Mouse (Mus musculus) hindbrain, postnatal 0 days (tissue): ENCODE measurements around the gene Clhc1. TPM values are rescaled to one million over a fixed set of nuclear protein-coding genes. Genes with fewer than 3 reads are reported as not detected.

ENCODE experiments used
- ATAC-seq: fragments of 200-750 bp; cut with Nextera tagmentation; 2 replicates; pipeline ENCODE4 v1.8.0; 2017; ENCODE audit warnings: mild to moderate bottlenecking, moderate TSS enrichment, moderate library complexity
- DNase-seq: peaks from one replicate; pipeline ENCODE4 v3.0.0-alpha.2; 2015; ENCODE audit warnings: low spot score
- H3K27ac ChIP-seq: fragments of 300-500 bp; sonication (generic); 2 replicates; pipeline ENCODE4 v1.5.1; 2014; ENCODE audit warnings: mild to moderate bottlenecking
- H3K27me3 ChIP-seq: fragments of 300-500 bp; sonication (generic); 2 replicates; pipeline ENCODE4 v1.6.1; 2014; ENCODE audit warnings: low read length, mixed read lengths; ENCODE audit not compliant: insufficient read depth
- H3K36me3 ChIP-seq: fragments of 300-500 bp; sonication (generic); 2 replicates; pipeline ENCODE4 v1.6.1; 2014; ENCODE audit warnings: low read length, mixed read lengths; ENCODE audit not compliant: insufficient read depth
- H3K4me1 ChIP-seq: fragments of 300-500 bp; sonication (generic); 2 replicates; pipeline ENCODE4 v1.6.1; 2014; ENCODE audit warnings: antibody characterized with exemption, low read length, mixed read lengths; ENCODE audit not compliant: insufficient read depth
- H3K4me2 ChIP-seq: fragments of 300-500 bp; sonication (generic); 2 replicates; pipeline ENCODE4 v1.6.1; 2014; ENCODE audit warnings: low read depth, mild to moderate bottlenecking, low read length, moderate library complexity, mixed read lengths
- H3K4me3 ChIP-seq: fragments of 300-500 bp; sonication (generic); 2 replicates; pipeline ENCODE4 v1.5.1; 2014; ENCODE audit warnings: low read length
- H3K9ac ChIP-seq: fragments of 300-500 bp; sonication (generic); replicated peaks from 2 replicates; pipeline ENCODE4 v1.6.1; 2014; ENCODE audit warnings: mild to moderate bottlenecking, low read length, moderate library complexity, mixed read lengths
- H3K9me3 ChIP-seq: fragments of 300-500 bp; sonication (generic); 2 replicates; pipeline ENCODE4 v1.6.1; 2016; ENCODE audit warnings: low read length, mixed read lengths
- CTCF ChIP-seq: IDR thresholded peaks from 2 replicates; pipeline ENCODE4 v1.5.1; 2016; ENCODE audit warnings: antibody characterized with exemption, control low read depth, low read depth
- WGBS: fragments of 180-500 bp; shearing (Covaris S2); extraction: QIAGEN DNeasy Blood & Tissue Kit; methylation state at CpG from one replicate; pipeline ENCODE4 v1.1.7; 2014; 5-methylcytosine and 5-hydroxymethylcytosine counted together
- polyA plus RNA-seq: library from polyadenylated mRNA; unstranded; fragments of >200 nt; fragmentation: Nextera tagmentation; extraction: Ambion mirVana; gene quantifications from 2 replicates; pipeline ENCODE4 v1.2.1, GENCODE M21; 2015
- total RNA-seq: library from RNA; depleted of rRNA; stranded (reverse); fragments of >200 nt; gene quantifications from 2 replicates; pipeline ENCODE4 v1.2.3, GENCODE M21; 2014

The Clhc1 gene
- total and polyA plus RNA-seq, 2 experiments from 2014 or later: 0.16 TPM; not detected in 1

DNA sequence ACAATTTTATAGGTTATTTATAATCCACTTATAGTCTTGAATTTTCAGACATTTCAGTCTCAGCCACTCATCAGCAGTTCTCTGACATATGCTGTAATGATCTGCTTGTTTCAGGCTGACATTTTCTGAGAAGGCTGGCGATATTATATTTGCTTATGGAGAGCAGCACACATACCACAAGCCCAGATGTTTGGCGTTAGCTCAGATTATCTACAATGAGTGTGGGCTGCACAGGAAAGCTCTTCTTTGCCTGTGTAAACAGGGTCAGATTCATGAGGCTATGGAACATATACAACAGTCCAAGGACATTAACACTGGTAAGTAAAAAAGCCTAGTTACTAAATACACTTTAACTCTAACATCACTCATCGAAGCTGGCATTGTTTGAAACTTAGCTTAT, 23.8 kb downstream of the Clhc1 start:
- Histone ChIP-seq H3K27me3 (no peaks in the 10 kb centered on the region), H3K4me2 (no peak overlapping the region), H3K9me3 (no peaks in the 10 kb centered on the region), H3K27ac (no peak overlapping the region), H3K4me1 (no peaks in the 10 kb centered on the region), H3K4me3 (no peak overlapping the region), H3K36me3 (no peaks in the 10 kb centered on the region), H3K9ac (no peak overlapping the region)
- WGBS: 83% methylated on average over 3 of the region's 3 CpGs
- no peak for TF ChIP-seq CTCF
- DNase-seq: no peak
- ATAC-seq: no peak

DNA sequence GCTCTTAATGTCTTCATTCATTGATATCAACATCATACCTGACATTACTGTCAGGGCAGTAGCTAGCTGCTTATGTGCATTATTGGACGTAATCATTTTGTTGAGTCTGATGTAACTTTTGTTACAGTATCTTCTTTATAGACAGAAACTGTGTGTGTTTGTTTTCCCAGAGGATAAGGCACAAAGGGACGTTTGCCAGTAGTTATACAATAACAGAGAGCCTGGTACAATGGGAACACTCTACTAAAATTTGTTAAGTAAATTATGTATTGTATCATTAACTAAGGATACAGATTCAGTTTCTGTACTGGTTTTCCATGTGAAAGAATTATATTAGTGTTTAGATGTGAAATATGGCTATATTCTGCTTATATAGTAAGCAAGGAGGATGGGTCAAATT, 24.9 kb downstream of the Clhc1 start:
- DNase-seq: no peak
- no peak for ATAC-seq
- H3K4me2 ChIP-seq: no peak overlapping the region
- no peak overlapping the region for H3K9ac ChIP-seq
- H3K4me1 ChIP-seq: no peaks in the 10 kb centered on the region
- H3K27me3 ChIP-seq: no peaks in the 10 kb centered on the region
- H3K4me3 ChIP-seq: no peak overlapping the region
- no peaks in the 10 kb centered on the region for H3K9me3 ChIP-seq
- H3K27ac ChIP-seq: no peak overlapping the region
- TF ChIP-seq CTCF: no peak
- WGBS: 75% methylated on average over 2 of the region's 2 CpGs
- no peaks in the 10 kb centered on the region for H3K36me3 ChIP-seq

DNA sequence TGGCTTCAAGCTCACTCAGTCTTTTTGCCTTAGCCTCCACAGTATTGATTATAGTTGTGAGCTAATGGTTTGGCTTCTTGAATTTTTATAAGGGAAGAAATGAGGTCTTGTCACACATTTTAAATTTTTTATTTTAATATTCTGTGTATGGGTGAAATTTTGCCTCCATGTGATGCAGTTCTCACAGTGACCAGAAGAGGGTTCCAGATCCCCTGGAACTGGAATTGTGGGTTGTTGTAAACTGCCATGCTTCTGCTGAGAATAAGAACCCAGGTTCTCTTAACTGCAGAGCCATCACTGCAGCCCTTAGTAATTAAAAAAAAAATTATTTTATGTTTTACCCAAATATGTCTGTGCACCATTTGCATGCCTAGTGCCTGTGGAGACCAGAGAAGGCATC, 31.9 kb downstream of the Clhc1 start:
- Histone ChIP-seq H3K4me1 (no peaks in the 10 kb centered on the region), H3K9ac (no peak overlapping the region), H3K9me3 (no peaks in the 10 kb centered on the region), H3K36me3 (no peaks in the 10 kb centered on the region), H3K27me3 (no peaks in the 10 kb centered on the region), H3K27ac (no peak overlapping the region), H3K4me2 (no peak overlapping the region), H3K4me3 (no peak overlapping the region)
- ATAC-seq (no peak), DNase-seq (no peak)
- peak; percentile 49 for TF ChIP-seq CTCF

DNA sequence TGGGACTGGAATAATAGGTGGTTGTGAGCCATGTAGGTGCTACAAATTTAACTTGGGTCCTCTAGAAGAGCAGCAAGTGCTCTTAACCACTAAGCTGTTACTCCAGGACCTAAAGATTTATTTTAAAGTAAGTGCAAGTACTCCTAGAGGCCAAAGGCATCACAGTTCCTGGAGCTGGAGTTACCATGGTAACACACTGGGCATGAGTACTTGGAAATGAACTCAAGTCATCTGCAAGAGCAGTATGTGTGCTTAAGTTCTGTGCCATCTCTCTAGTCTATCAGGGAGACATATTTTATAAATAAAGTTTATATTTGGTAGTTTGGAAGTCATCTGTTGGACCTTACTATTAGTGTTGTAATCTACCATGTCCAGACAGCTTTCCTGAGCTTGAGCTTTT, 47.5 kb downstream of the Clhc1 start:
- no peak for DNase-seq
- no peaks in the 10 kb centered on the region for H3K4me1 ChIP-seq
- H3K4me3 ChIP-seq: no peak overlapping the region
- no peak for TF ChIP-seq CTCF
- no peak overlapping the region for H3K4me2 ChIP-seq
- H3K27me3 ChIP-seq: no peaks in the 10 kb centered on the region
- H3K9me3 ChIP-seq: no peaks in the 10 kb centered on the region
- H3K9ac ChIP-seq: no peak overlapping the region
- ATAC-seq: no peak
- H3K36me3 ChIP-seq: no peaks in the 10 kb centered on the region
- no peak overlapping the region for H3K27ac ChIP-seq

DNA sequence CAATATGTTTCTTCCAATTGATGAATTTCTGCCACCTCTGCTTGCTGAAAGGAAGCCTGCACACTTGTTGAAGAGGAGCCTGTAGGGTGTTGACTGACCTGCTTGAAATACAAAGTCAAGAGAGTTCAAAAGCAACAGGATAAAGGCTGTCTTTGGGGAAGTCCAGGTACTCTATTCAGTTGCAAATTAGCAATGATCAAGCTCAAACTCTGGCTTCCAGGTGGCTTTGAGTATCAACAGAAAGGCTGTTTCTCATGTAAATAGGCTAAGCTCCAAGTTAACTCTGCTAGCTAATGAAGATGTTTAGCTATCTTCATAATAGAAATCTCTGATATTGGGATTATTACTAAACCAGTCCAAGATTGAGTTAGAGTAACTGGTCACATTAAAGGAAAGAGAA, 49.4 kb downstream of the Clhc1 start:
- DNase-seq (no peak), ATAC-seq (no peak)
- TF ChIP-seq CTCF: no peak
- Histone ChIP-seq H3K9me3 (no peaks in the 10 kb centered on the region), H3K27me3 (no peaks in the 10 kb centered on the region), H3K27ac (no peak overlapping the region), H3K4me3 (no peak overlapping the region), H3K9ac (no peak overlapping the region), H3K4me1 (no peaks in the 10 kb centered on the region), H3K4me2 (no peak overlapping the region), H3K36me3 (no peaks in the 10 kb centered on the region)

DNA sequence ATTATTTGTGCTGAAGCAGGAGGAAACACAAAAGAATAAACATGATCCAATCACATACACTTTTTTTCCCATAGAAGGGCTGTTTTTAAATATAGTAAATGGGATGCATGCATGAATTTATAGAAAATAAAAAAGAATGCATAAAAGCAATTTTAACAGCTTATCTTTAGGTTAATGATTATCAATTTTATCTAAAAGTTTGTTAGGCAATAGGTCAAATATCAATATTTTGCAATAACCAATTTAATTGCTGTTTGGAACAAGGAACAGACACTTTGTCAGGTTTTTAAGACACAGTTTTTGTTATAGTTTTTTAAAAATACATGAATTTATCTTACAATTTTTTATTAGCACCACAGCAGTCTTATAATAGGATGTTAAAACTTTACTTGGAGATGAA, 51.2 kb downstream of the Clhc1 start:
- Histone ChIP-seq H3K27ac (no peak overlapping the region), H3K9ac (no peak overlapping the region), H3K4me3 (no peak overlapping the region), H3K4me2 (no peak overlapping the region), H3K36me3 (no peaks in the 10 kb centered on the region), H3K27me3 (no peaks in the 10 kb centered on the region), H3K4me1 (no peaks in the 10 kb centered on the region), H3K9me3 (no peaks in the 10 kb centered on the region)
- DNase-seq: no peak
- no peak for ATAC-seq
- TF ChIP-seq CTCF: no peak

DNA sequence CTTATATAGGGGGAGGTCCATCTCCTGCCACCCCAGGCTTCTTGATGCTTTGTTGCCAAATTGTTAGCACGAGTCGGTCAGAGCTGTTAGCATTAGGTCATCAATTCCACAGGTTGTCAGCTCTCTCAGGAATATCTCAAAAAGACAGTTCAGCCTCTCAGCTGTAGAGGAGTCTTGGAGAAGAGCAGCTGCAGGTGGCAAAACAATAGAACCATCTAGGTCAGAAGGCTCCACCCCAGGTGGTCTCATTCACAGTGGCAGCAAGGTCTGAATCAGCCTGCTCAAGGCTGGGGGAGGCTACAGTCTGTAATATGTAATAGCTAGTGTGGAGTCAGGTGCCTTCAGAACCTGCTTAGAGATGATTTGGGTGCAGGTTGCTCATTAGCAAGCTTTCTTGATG, 55.8 kb downstream of the Clhc1 start:
- no peaks in the 10 kb centered on the region for H3K27me3 ChIP-seq
- no peaks in the 10 kb centered on the region for H3K9me3 ChIP-seq
- no peak for DNase-seq
- WGBS: 32% methylated on average over 2 of the region's 2 CpGs
- no peaks in the 10 kb centered on the region for H3K36me3 ChIP-seq
- H3K9ac ChIP-seq: no peak overlapping the region
- H3K27ac ChIP-seq: no peak overlapping the region
- H3K4me2 ChIP-seq: no peak overlapping the region
- H3K4me3 ChIP-seq: no peak overlapping the region
- no peaks in the 10 kb centered on the region for H3K4me1 ChIP-seq
- no peak for TF ChIP-seq CTCF
- no peak for ATAC-seq
